Mouse (Mus musculus): ENCODE measurements around the gene Sema3b. TPM values are rescaled to one million over a fixed set of nuclear protein-coding genes. Genes with fewer than 3 reads are reported as not detected.

Gene Sema3b
- total RNA-seq (2021), result 1 to 10 TPM; 3.2 to 3.8 TPM
- long read RNA-seq, experiment 1, partial matches to known transcripts, result 3 of 5 reads
- long read RNA-seq, experiment 1, other reads (novel, unspliced or antisense), result 1 of 5 reads
- long read RNA-seq, experiment 2, partial matches to known transcripts, result 3 of 3 reads
- long read RNA-seq, experiment 2, other reads (novel, unspliced or antisense), result 0 of 3 reads

GRCm38 (mm10) chr9:107608741-107609432, at the start of gene Sema3b:
Sema3b (minus strand) TSS chr9:107609229.
- DNase-seq (ENCODE audit: low spot score in 2 of 2), result no peak
- intact Hi-C loops (cut with DNase I), result no loop called here

- intact Hi-C loops (cut with DNase I), result no loop called here
- DNase-seq (ENCODE audit: low spot score in 2 of 2), result no peak
Measured at GRCm38 (mm10) chr9:107658096-107658495, 49.1 kb upstream of the Sema3b start.

- intact Hi-C loops (cut with DNase I), result no loop called here
- DNase-seq (ENCODE audit: low spot score in 2 of 2), result no peak
Measured at GRCm38 (mm10) chr9:107657144-107657543, 48.1 kb upstream of the Sema3b start.

GRCm38 (mm10) chr9:107654585-107654984, 45.6 kb upstream of the Sema3b start:
- no peak for DNase-seq (ENCODE audit: low spot score in 2 of 2)
- intact Hi-C loops (cut with DNase I), result no loop called here

- DNase-seq (ENCODE audit: low spot score in 2 of 2), result no peak
- intact Hi-C loops (cut with DNase I), result no loop called here
Measured at GRCm38 (mm10) chr9:107653474-107653873, 44.4 kb upstream of the Sema3b start.

- no peak for DNase-seq (ENCODE audit: low spot score in 2 of 2)
- intact Hi-C loops (cut with DNase I), result no loop called here
Measured at GRCm38 (mm10) chr9:107650708-107651481, 41.9 kb upstream of the Sema3b start.

GRCm38 (mm10) chr9:107650225-107650624, 41.2 kb upstream of the Sema3b start:
- no peak for DNase-seq (ENCODE audit: low spot score in 2 of 2)
- intact Hi-C loops (cut with DNase I), result no loop called here

GRCm38 (mm10) chr9:107648767-107649166, 39.7 kb upstream of the Sema3b start:
- intact Hi-C loops (cut with DNase I), result loop anchor here (5.0 kb wide), 1 partner anchor 84 kb away; no protein-coding TSS in a partner anchor
- no peak for DNase-seq (ENCODE audit: low spot score in 2 of 2)

- intact Hi-C loops (cut with DNase I), result loop anchor here (5.0 kb wide), 1 partner anchor 85 kb away; no protein-coding TSS in a partner anchor
- no peak for DNase-seq (ENCODE audit: low spot score in 2 of 2)
Measured at GRCm38 (mm10) chr9:107646975-107647374, 37.9 kb upstream of the Sema3b start.

- intact Hi-C loops (cut with DNase I), result loop anchor here (1.0 to 5.0 kb wide), 3 partner anchors 19 to 87 kb away; no protein-coding TSS in a partner anchor
- DNase-seq (ENCODE audit: low spot score in 2 of 2), result peak in 1 of 2 experiments; percentile 85
Measured at GRCm38 (mm10) chr9:107645577-107645976, 36.5 kb upstream of the Sema3b start.

- intact Hi-C loops (cut with DNase I), result loop anchor here (1.0 to 5.0 kb wide), 3 partner anchors 18 to 87 kb away; no protein-coding TSS in a partner anchor
- no peak for DNase-seq (ENCODE audit: low spot score in 2 of 2)
Measured at GRCm38 (mm10) chr9:107645153-107645510, 36.1 kb upstream of the Sema3b start.

- intact Hi-C loops (cut with DNase I), result loop anchor here (1.0 to 5.0 kb wide), 4 partner anchors 18 to 88 kb away; no protein-coding TSS in a partner anchor
- peak; percentile 87 to 93 for DNase-seq (ENCODE audit: low spot score in 2 of 2)
Measured at GRCm38 (mm10) chr9:107644495-107645152, 35.6 kb upstream of the Sema3b start.

- no peak for DNase-seq (ENCODE audit: low spot score in 2 of 2)
- intact Hi-C loops (cut with DNase I), result loop anchor here (1.0 to 2.0 kb wide), 2 partner anchors 17 to 41 kb away; no protein-coding TSS in a partner anchor
Measured at GRCm38 (mm10) chr9:107643544-107644214, 34.6 kb upstream of the Sema3b start.

- intact Hi-C loops (cut with DNase I), result no loop called here
- no peak for DNase-seq (ENCODE audit: low spot score in 2 of 2)
Measured at GRCm38 (mm10) chr9:107641666-107642065, 32.6 kb upstream of the Sema3b start.

- intact Hi-C loops (cut with DNase I), result no loop called here
- DNase-seq (ENCODE audit: low spot score in 2 of 2), result no peak
Measured at GRCm38 (mm10) chr9:107640257-107640772, 31.3 kb upstream of the Sema3b start.

GRCm38 (mm10) chr9:107637070-107637469, 28.0 kb upstream of the Sema3b start:
- DNase-seq (ENCODE audit: low spot score in 2 of 2), result no peak
- intact Hi-C loops (cut with DNase I), result no loop called here

- intact Hi-C loops (cut with DNase I), result no loop called here
- DNase-seq (ENCODE audit: low spot score in 2 of 2), result peak; percentile 91
Measured at GRCm38 (mm10) chr9:107635279-107636028, 26.4 kb upstream of the Sema3b start, which contains the start of gene Gnai2. Gnai2 (minus strand) TSS chr9:107635367.
